19 mouse cellular contexts compared by ENCODE assay signal in the genomic region with DNA sequence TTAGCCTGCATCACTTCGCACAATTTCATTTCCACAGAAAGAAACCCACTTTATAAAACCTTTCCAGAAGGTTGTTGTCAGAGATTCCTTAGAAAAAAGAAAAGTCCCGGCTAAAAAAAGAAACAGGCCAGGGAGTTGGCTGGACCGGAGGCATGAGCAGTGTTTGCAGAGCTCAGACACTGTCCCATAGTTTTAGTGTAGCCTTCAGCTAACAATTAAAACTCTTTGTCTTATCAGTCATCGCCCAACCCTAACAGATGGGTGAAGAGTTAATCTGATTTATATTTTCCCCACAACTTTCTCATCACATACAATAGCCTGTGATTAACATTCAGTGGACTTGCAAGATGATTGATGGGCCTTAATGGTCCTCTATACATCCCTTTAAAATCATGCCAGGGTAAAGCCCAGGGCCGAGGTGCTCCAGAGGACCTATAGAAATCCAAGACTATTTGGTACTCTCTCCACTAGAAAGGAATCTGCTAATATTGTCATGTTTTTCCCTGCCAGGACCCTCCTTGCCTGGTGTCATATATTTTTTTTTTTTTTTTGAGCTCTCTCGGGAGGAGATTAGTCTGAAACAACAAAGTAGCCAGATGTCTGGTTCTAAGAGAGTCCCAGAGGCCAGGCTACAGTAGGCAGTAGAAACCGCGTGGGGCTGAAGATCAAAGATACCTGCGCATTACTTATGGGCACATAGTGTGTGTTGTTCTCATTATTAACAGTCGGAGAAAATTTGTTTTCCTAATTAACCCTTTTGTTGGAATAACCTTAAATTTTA. TPM values are rescaled to one million over a fixed set of nuclear protein-coding genes. Genes with fewer than 3 reads are reported as not detected.
DNase-seq lines count a peak whose midpoint lies in the region; ATAC-seq and TF ChIP-seq lines count a peak whose summit lies in the region.
"Had no signal": no experiment of that assay in that cellular context is flagged by ENCODE, and none has a peak within 500 bp of the region (broad histone marks: within the 10 kb centered on the region; RNA-seq: fewer than 3 reads in every experiment).

No protein-coding gene starts in this region.

- H3K4me2 ChIP-seq in forebrain, embryonic 13.5 days, result no peak overlapping the region
- H3K4me2 ChIP-seq in forebrain, embryonic 15.5 days (replicated peaks), result no peak overlapping the region
- no peak overlapping the region for H3K4me2 ChIP-seq in hindbrain, embryonic 14.5 days (replicated peaks)
- no peak overlapping the region for H3K4me2 ChIP-seq in midbrain, embryonic 16.5 days (ENCODE audit: low read length)
- H3K4me2 ChIP-seq in kidney, embryonic 14.5 days (replicated peaks; ENCODE audit: low read depth, low read length), result no peak overlapping the region
- H3K4me2 ChIP-seq: liver, embryonic 13.5 days had no signal

- WGBS in forebrain, embryonic 13.5 days, result 41% methylated on average over 10 of the region's 10 CpGs
- WGBS in forebrain, embryonic 15.5 days, result 36% methylated on average over 10 of the region's 10 CpGs
- WGBS in hindbrain, embryonic 14.5 days, result 26% methylated on average over 10 of the region's 10 CpGs
- WGBS in midbrain, embryonic 16.5 days, result 29% methylated on average over 10 of the region's 10 CpGs
- 45% methylated on average over 10 of the region's 10 CpGs for WGBS in kidney, embryonic 14.5 days

- no peak overlapping the region for H3K4me3 ChIP-seq in forebrain, embryonic 13.5 days
- no peak overlapping the region for H3K4me3 ChIP-seq in forebrain, embryonic 15.5 days
- no peak overlapping the region for H3K4me3 ChIP-seq in hindbrain, embryonic 14.5 days (replicated peaks; ENCODE audit: low read length)
- H3K4me3 ChIP-seq in midbrain, embryonic 16.5 days (ENCODE audit: low read depth, low read length), result no peak overlapping the region
- H3K4me3 ChIP-seq in kidney, embryonic 14.5 days (ENCODE audit: low read length), result no peak overlapping the region
- H3K4me3 ChIP-seq: liver, embryonic 13.5 days had no signal

- TF ChIP-seq CTCF in brain, embryonic 14.5 days (IDR thresholded peaks at IDR 0.05; ENCODE audit: borderline replicate concordance, extremely low read depth, insufficient read depth, insufficient read length), result no peak

- intact Hi-C loops in left cerebral cortex, postnatal 25 days (cut with DNase I), result no loop called here

- no peak overlapping the region for H3K9ac ChIP-seq in forebrain, embryonic 13.5 days
- no peak overlapping the region for H3K9ac ChIP-seq in forebrain, embryonic 15.5 days (replicated peaks)
- H3K9ac ChIP-seq in hindbrain, embryonic 14.5 days, result no peak overlapping the region
- no peak overlapping the region for H3K9ac ChIP-seq in midbrain, embryonic 16.5 days (ENCODE audit: low read depth, low read length)
- H3K9ac ChIP-seq in kidney, embryonic 14.5 days (ENCODE audit: low read depth, low read length), result no peak overlapping the region
- H3K9ac ChIP-seq: liver, embryonic 13.5 days had no signal

- no peaks in the 10 kb centered on the region for H3K27me3 ChIP-seq in forebrain, embryonic 13.5 days
- H3K27me3 ChIP-seq in forebrain, embryonic 15.5 days, result no peaks in the 10 kb centered on the region
- no peaks in the 10 kb centered on the region for H3K27me3 ChIP-seq in hindbrain, embryonic 14.5 days (ENCODE audit: control insufficient read depth, insufficient read depth, low read length)
- no peaks in the 10 kb centered on the region for H3K27me3 ChIP-seq in midbrain, embryonic 16.5 days (ENCODE audit: control insufficient read depth, insufficient read depth, low read depth, low read length)
- H3K27me3 ChIP-seq in kidney, embryonic 14.5 days (ENCODE audit: control insufficient read depth, insufficient read depth, low read length), result no peaks in the 10 kb centered on the region
- H3K27me3 ChIP-seq: liver, embryonic 13.5 days had no signal

- 0 out of 2 replicates have a peak, but pooled peaks cover 5% of the 10 kb centered on the region for H3K36me3 ChIP-seq in forebrain, embryonic 13.5 days (ENCODE audit: poor library complexity, severe bottlenecking)
- H3K36me3 ChIP-seq in forebrain, embryonic 15.5 days, result no peaks in the 10 kb centered on the region
- no peaks in the 10 kb centered on the region for H3K36me3 ChIP-seq in hindbrain, embryonic 14.5 days (replicated peaks; ENCODE audit: control insufficient read depth, insufficient read depth)
- H3K36me3 ChIP-seq in midbrain, embryonic 16.5 days (ENCODE audit: control insufficient read depth, insufficient read depth, low read length), result no peaks in the 10 kb centered on the region
- no peaks in the 10 kb centered on the region for H3K36me3 ChIP-seq in kidney, embryonic 14.5 days (ENCODE audit: control insufficient read depth, insufficient read depth, low read length)
- H3K36me3 ChIP-seq: liver, embryonic 13.5 days had no signal

- ATAC-seq in forebrain, embryonic 13.5 days, result peak; percentile 48; the same call in 1 of the 2 replicates
- ATAC-seq in forebrain, embryonic 15.5 days (replicated peaks), result no peak
- peak; percentile 76; the same call in 1 of the 2 replicates for ATAC-seq in hindbrain, embryonic 14.5 days (ENCODE audit: low FRiP score)
- ATAC-seq in midbrain, embryonic 16.5 days, result peak; percentile 83
- no peak for ATAC-seq in kidney, embryonic 14.5 days (ENCODE audit: low FRiP score, low TSS enrichment)

- H3K27ac ChIP-seq in forebrain, embryonic 13.5 days, result peak overlapping the region; percentile 25; the same call in 1 of the 2 replicates
- H3K27ac ChIP-seq in forebrain, embryonic 15.5 days (replicated peaks), result no peak overlapping the region
- no peak overlapping the region for H3K27ac ChIP-seq in hindbrain, embryonic 14.5 days
- H3K27ac ChIP-seq in midbrain, embryonic 16.5 days (ENCODE audit: low read length), result peak overlapping the region; percentile 33
- no peak overlapping the region for H3K27ac ChIP-seq in kidney, embryonic 14.5 days (ENCODE audit: low read depth, low read length)
- H3K27ac ChIP-seq: liver, embryonic 13.5 days had no signal

- H3K9me3 ChIP-seq in forebrain, embryonic 13.5 days (replicated peaks), result no peaks in the 10 kb centered on the region
- H3K9me3 ChIP-seq in forebrain, embryonic 15.5 days, result no peaks in the 10 kb centered on the region
- H3K9me3 ChIP-seq in hindbrain, embryonic 14.5 days (ENCODE audit: control insufficient read depth, low read length), result no peaks in the 10 kb centered on the region
- H3K9me3 ChIP-seq in midbrain, embryonic 16.5 days (replicated peaks; ENCODE audit: control insufficient read depth, low read length, poor library complexity, severe bottlenecking), result no peaks in the 10 kb centered on the region
- no peaks in the 10 kb centered on the region for H3K9me3 ChIP-seq in kidney, embryonic 14.5 days (ENCODE audit: control insufficient read depth, low read length)
- H3K9me3 ChIP-seq: G1E; liver, embryonic 13.5 days had no signal

- H3K4me1 ChIP-seq in forebrain, embryonic 13.5 days, result peaks cover 17% of the 10 kb centered on the region
- peaks cover 11% of the 10 kb centered on the region for H3K4me1 ChIP-seq in forebrain, embryonic 15.5 days
- H3K4me1 ChIP-seq in hindbrain, embryonic 14.5 days (replicated peaks; ENCODE audit: control insufficient read depth, insufficient read depth, low read length), result peaks cover 11% of the 10 kb centered on the region
- H3K4me1 ChIP-seq in midbrain, embryonic 16.5 days (ENCODE audit: control insufficient read depth, insufficient read depth, low read length), result peaks cover 15% of the 10 kb centered on the region
- 0 out of 2 replicates have a peak, but pooled peaks cover 4% of the 10 kb centered on the region for H3K4me1 ChIP-seq in kidney, embryonic 14.5 days (ENCODE audit: control insufficient read depth, insufficient read depth, low read length)

- TF ChIP-seq POLR2A in brain, embryonic 14.5 days (IDR thresholded peaks at IDR 0.05; ENCODE audit: borderline replicate concordance, extremely low read depth, insufficient read depth, insufficient read length, poor library complexity, severe bottlenecking), result no peak

- DNase-seq in brain, embryonic 14.5 days (ENCODE audit: low read depth), result peak; percentile 65
- DNase-seq in hindbrain, embryonic 14.5 days (ENCODE audit: low spot score), result no peak
- no peak for DNase-seq in cerebellum, adult 11-12 months
- DNase-seq in left cerebral cortex, postnatal 25 days (ENCODE audit: low spot score in 2 of 2), result no peak
- DNase-seq: adrenal gland, postnatal 36 days; B cell, adult 2 months; cerebellum, adult 18-20 months; gastrocnemius, postnatal 14 days; heart, postnatal 14 days; kidney, adult 11 months; layer of hippocampus, adult 9-11 months; liver, embryonic 13.5 days; lung, postnatal 10 days; thymus, adult 2 months had no signal

RNA-seq across cellular contexts. Expression of a gene that starts 41.0 kb away (rescaled TPM):
- 10.8 and 11.4 TPM in 2 replicates for polyA plus RNA-seq in forebrain, embryonic 13.5 days (2015; fragmentation: Nextera tagmentation; extraction: Ambion mirVana)
- 8.9 and 10.7 TPM in 2 replicates for polyA plus RNA-seq in forebrain, embryonic 15.5 days (2015; fragmentation: Nextera tagmentation; extraction: Ambion mirVana)
- 10.0 and 12.4 TPM in 2 replicates for polyA plus RNA-seq in brain, embryonic 14.5 days (2012; rRNA removed)
- 6.3 and 6.4 TPM in 2 replicates for polyA plus RNA-seq in hindbrain, embryonic 14.5 days (2014; fragmentation: Nextera tagmentation; extraction: Ambion mirVana)
- polyA plus RNA-seq in midbrain, embryonic 16.5 days (2015; fragmentation: Nextera tagmentation; extraction: Ambion mirVana), result 10.1 and 11.8 TPM in 2 replicates
- 11.3 and 12.0 TPM in 2 replicates for polyA plus RNA-seq in kidney, embryonic 14.5 days (2014; fragmentation: Nextera tagmentation; extraction: Ambion mirVana)
- total RNA-seq in left cerebral cortex, postnatal 25 days (2021), result 1 to 10 TPM; 5.9 to 6.2 TPM

RNA-seq across cellular contexts. Expression of a gene that starts 41.5 kb away (rescaled TPM):
- polyA plus RNA-seq in forebrain, embryonic 13.5 days (2015; fragmentation: Nextera tagmentation; extraction: Ambion mirVana), result 312 TPM in 2 replicates
- polyA plus RNA-seq in forebrain, embryonic 15.5 days (2015; fragmentation: Nextera tagmentation; extraction: Ambion mirVana), result 242 and 250 TPM in 2 replicates
- 144 and 150 TPM in 2 replicates for polyA plus RNA-seq in brain, embryonic 14.5 days (2012; rRNA removed)
- 195 and 213 TPM in 2 replicates for polyA plus RNA-seq in hindbrain, embryonic 14.5 days (2014; fragmentation: Nextera tagmentation; extraction: Ambion mirVana)
- 201 and 213 TPM in 2 replicates for polyA plus RNA-seq in midbrain, embryonic 16.5 days (2015; fragmentation: Nextera tagmentation; extraction: Ambion mirVana)
- 275 and 296 TPM in 2 replicates for polyA plus RNA-seq in kidney, embryonic 14.5 days (2014; fragmentation: Nextera tagmentation; extraction: Ambion mirVana)
- total RNA-seq in left cerebral cortex, postnatal 25 days (2021), result 10 to 100 TPM; 52.4 to 59.0 TPM

Comparison
In these comparisons a context has a peak if more than half of its experiments do, and no peak if none do; other contexts are left out.
1. ATAC-seq: peak in forebrain, embryonic 13.5 days (single experiment), hindbrain, embryonic 14.5 days (single experiment) and midbrain, embryonic 16.5 days (single experiment); none in forebrain, embryonic 15.5 days (single experiment) and kidney, embryonic 14.5 days (single experiment).
2. H3K27ac ChIP-seq: peak in forebrain, embryonic 13.5 days (single experiment) and midbrain, embryonic 16.5 days (single experiment); none in forebrain, embryonic 15.5 days (single experiment), hindbrain, embryonic 14.5 days (single experiment) and kidney, embryonic 14.5 days (single experiment).